ENCODE assay signal across 28 mouse cellular contexts in genomic region chr9:9500345-9500744, GRCm38 (mm10).
"Had no signal": no experiment of that assay in that cellular context is flagged by ENCODE, and none has a peak within 500 bp of the region (broad histone marks: within the 10 kb centered on the region; RNA-seq: fewer than 3 reads in every experiment).

No protein-coding gene starts in this region.

- H3K36me3 ChIP-seq: limb, embryonic 10.5 days; limb, embryonic 12.5 days; limb, embryonic 13.5 days; limb, embryonic 15.5 days; liver, embryonic 12.5 days; liver, embryonic 13.5 days; liver, embryonic 15.5 days; lung, embryonic 15.5 days; midbrain, embryonic 10.5 days; midbrain, embryonic 12.5 days; midbrain, embryonic 13.5 days; midbrain, embryonic 15.5 days had no signal

- H3K4me2 ChIP-seq: limb, embryonic 12.5 days; limb, embryonic 13.5 days; limb, embryonic 15.5 days; liver, embryonic 11.5 days; liver, embryonic 12.5 days; liver, embryonic 13.5 days; liver, embryonic 15.5 days; lung, embryonic 14.5 days; lung, embryonic 15.5 days; midbrain, embryonic 11.5 days; midbrain, embryonic 12.5 days; midbrain, embryonic 13.5 days; midbrain, embryonic 15.5 days had no signal

- H3K9me3 ChIP-seq: limb, embryonic 10.5 days; limb, embryonic 12.5 days; limb, embryonic 13.5 days; limb, embryonic 15.5 days; liver, embryonic 12.5 days; liver, embryonic 13.5 days; liver, embryonic 15.5 days; lung, embryonic 15.5 days; midbrain, embryonic 10.5 days; midbrain, embryonic 12.5 days; midbrain, embryonic 13.5 days; midbrain, embryonic 15.5 days had no signal

- H3K4me1 ChIP-seq: limb, embryonic 10.5 days; limb, embryonic 12.5 days; limb, embryonic 13.5 days; limb, embryonic 15.5 days; liver, embryonic 12.5 days; liver, embryonic 13.5 days; liver, embryonic 15.5 days; lung, embryonic 15.5 days; megakaryocyte, embryonic 14.5 days; midbrain, embryonic 10.5 days; midbrain, embryonic 12.5 days; midbrain, embryonic 13.5 days; midbrain, embryonic 15.5 days had no signal

- H3K4me3 ChIP-seq: limb, embryonic 10.5 days; limb, embryonic 12.5 days; limb, embryonic 13.5 days; limb, embryonic 15.5 days; liver, embryonic 12.5 days; liver, embryonic 13.5 days; liver, embryonic 15.5 days; lung, embryonic 15.5 days; megakaryocyte, embryonic 14.5 days; midbrain, embryonic 10.5 days; midbrain, embryonic 12.5 days; midbrain, embryonic 13.5 days; midbrain, embryonic 15.5 days had no signal

- DNase-seq: left cerebral cortex, postnatal 4 days; liver; liver, embryonic 13.5 days; liver, postnatal 0 days; lung, adult 18-20 months; lung, adult 2 months; lung, embryonic 14.5 days; lung, postnatal 10 days; lung, postnatal 14 days; lung, postnatal 36 days; lung, postnatal 4 days; midbrain, embryonic 14.5 days had no signal

- H3K27me3 ChIP-seq: limb, embryonic 12.5 days; limb, embryonic 13.5 days; limb, embryonic 15.5 days; liver, embryonic 12.5 days; liver, embryonic 13.5 days; liver, embryonic 15.5 days; lung, embryonic 15.5 days; megakaryocyte, embryonic 14.5 days; midbrain, embryonic 12.5 days; midbrain, embryonic 13.5 days; midbrain, embryonic 15.5 days had no signal

- H3K27ac ChIP-seq: limb, embryonic 10.5 days; limb, embryonic 12.5 days; limb, embryonic 13.5 days; limb, embryonic 15.5 days; liver, embryonic 12.5 days; liver, embryonic 13.5 days; liver, embryonic 14.5 days; liver, embryonic 15.5 days; lung, embryonic 15.5 days; macrophage; midbrain, embryonic 10.5 days; midbrain, embryonic 12.5 days; midbrain, embryonic 13.5 days; midbrain, embryonic 15.5 days had no signal
